Mouse (Mus musculus) cerebellum, postnatal 10 days (tissue): ENCODE results near the gene Cyp46a1.

Experiments
- DNase-seq, 2 experiments: peaks; one replicate each; pipeline ENCODE4 v3.0.0; 2021; ENCODE audit warnings: mixed read lengths in 2 of 2

Gene Cyp46a1

DNA sequence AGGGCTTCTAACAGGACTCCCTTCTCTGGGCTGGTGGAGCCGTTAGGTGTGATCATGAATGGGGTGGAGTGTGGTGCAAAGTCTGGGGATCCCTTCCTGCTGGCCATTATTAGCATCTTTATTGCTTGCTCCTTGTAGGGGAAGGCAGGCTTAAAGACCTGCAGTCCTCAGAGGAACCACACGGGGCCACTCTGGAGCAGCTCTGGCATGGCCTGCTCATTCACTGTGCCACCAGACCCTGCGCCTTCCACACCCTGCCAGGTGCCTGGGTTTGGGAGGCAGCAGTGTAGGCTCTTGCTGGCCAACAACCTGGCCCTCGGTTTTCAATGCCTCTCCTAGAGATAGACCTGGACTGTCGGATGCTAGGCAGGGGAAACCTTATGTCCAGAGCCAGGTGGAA, 29.6 kb downstream of the Cyp46a1 start:
- DNase-seq = peak; percentile 97

DNA sequence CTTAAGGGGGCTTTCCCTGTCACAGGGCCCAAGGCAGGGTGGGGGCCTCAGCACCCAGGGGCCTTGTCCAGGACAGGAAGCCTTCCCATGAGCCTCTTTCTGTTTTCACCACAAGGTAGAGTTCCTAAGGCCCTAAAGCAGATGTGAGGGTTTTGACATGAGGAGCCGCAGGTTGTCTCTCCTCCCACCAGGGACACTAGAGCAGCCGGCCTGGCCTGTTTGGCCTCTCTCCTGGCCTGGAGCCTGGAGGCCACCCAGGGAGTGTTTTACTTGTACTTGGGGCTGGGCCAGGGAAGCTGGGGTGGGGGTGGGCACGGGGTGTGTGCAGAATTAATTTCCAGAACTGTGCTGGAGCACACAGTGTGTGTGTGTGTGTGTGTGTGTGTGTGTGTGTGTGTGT, 31.2 kb downstream of the Cyp46a1 start:
- DNase-seq = peak; percentile 74 to 78

- peak; percentile 30 to 34 for DNase-seq
These were observed 31.7 kb downstream of the Cyp46a1 start for GRCm38 (mm10) chr12:108365868-108366267.

DNA sequence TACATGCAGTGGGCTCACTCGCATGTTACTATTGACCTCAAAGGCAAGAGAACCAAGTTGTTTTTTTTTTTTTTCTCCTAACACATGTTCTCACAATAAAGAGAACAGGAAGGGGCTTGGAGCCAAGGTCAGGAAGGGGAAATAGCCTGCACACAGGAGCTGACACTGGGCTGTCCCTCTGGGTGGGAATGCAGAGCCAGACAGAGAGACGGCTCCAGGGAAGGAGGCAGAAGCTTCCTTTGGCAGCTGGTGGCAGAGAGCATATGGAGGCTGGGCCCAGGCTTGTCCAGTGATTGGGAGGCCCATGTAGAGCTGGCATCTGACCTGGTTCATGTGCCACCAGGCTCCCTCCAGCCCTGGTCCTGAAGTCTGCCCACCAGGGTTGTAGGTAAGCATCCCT, 33.7 kb downstream of the Cyp46a1 start:
- DNase-seq = peak; percentile 73 to 80

DNA sequence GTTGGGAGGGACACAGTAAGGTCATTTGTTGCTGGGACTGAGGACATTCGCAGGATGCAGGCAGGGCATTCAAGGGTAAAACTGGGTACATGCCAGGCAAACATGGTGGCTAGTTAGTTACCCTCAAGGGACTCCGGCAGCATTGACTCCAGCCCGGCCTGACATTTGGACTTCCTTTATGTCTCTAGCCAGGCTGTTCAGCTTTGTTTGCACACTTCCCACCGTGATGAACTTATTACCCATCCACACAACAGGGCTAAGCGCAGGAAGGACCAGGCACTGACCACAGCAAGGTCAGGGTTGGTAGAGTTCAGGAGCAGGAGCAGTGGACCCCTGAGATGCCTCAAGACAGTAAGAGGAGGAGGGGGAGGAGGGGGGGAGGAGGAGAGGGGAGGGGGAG, 34.7 kb downstream of the Cyp46a1 start:
- DNase-seq = peak; percentile 22 to 46

- peak; percentile 44 to 48 for DNase-seq
These were observed 36.6 kb downstream of the Cyp46a1 start, which contains the start of gene Eml1 for GRCm38 (mm10) chr12:108370596-108371428. Gene Eml1 (plus strand): TSS chr12:108370957.

DNA sequence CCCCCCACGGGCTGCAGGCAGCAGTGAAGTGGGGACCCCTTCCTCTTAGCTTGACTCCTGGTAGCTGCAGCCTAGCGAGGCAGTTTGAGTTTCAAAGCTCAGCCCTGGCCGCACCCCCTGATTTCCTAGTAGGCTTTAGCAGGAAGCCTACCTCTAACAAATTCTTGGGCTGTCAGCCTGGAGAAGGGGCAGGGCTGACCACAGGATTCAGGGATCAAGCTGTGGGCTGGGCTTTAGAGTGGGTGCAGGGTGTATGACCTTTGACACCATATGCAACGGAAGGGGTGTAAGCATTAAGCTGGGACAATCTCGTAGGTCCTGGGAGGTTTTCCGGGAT, 37.2 kb downstream of the Cyp46a1 start:
- DNase-seq = no peak

DNA sequence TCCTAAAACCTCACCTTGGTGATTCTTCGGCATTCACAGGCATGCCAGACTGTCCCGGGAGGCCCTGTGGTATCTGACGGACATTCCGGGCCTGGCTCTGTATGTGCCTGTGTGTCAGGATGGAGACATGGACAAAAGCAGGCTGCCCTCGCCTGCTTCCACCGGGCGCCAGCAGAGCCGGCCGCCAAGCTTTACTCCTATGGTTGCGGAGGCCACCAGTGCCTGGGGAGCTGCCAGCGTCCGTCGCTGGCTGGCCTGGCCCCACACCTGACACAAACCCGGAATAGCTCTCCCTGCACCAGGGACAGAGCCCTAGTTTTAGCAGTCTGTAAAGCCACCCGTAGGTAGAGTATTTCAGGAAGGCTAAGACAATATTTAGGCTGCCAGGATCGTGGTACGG, 38.1 kb downstream of the Cyp46a1 start:
- peak; percentile 70 to 73 for DNase-seq

DNA sequence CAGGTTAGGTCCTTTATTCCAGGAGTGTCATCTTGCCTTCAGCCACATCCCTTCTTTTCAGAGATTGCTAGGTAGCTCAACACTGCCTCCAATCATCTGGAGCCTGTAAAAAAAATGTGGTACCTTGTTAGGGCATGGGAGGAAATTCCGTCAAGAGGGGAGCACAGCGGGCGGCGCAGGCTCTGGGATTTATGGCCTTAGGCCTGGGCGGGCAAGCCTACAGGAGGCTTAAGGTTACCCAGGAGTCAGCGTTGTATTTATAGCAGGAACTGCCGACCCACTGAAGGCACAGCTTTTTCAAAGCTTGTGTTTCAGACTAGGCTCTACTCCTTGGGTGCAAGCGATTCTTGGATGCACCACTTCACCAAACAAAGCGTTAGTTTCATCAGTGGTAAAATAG, 39.4 kb downstream of the Cyp46a1 start:
- no peak for DNase-seq

DNA sequence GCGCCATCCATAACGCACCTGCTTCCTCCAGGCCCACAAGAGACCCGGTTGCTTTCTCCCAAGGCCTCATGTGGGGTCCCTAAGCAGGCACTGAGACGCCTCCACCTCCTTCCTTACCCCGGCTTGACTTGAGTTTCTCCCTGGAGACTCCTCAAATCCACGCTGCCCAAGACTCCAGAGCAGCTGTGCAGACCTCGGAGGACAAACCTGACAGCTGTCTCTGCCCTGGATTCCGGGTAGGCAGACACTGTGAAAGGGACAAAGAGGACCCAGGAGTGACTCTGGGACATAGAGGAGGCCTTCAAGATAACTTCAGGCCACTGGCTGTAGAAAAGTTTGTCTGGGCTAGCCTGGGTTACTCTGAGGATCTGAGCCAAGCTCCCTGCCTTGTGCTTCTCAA, 40.5 kb downstream of the Cyp46a1 start:
- peak in 1 of 2 experiments; percentile 3 for DNase-seq

DNA sequence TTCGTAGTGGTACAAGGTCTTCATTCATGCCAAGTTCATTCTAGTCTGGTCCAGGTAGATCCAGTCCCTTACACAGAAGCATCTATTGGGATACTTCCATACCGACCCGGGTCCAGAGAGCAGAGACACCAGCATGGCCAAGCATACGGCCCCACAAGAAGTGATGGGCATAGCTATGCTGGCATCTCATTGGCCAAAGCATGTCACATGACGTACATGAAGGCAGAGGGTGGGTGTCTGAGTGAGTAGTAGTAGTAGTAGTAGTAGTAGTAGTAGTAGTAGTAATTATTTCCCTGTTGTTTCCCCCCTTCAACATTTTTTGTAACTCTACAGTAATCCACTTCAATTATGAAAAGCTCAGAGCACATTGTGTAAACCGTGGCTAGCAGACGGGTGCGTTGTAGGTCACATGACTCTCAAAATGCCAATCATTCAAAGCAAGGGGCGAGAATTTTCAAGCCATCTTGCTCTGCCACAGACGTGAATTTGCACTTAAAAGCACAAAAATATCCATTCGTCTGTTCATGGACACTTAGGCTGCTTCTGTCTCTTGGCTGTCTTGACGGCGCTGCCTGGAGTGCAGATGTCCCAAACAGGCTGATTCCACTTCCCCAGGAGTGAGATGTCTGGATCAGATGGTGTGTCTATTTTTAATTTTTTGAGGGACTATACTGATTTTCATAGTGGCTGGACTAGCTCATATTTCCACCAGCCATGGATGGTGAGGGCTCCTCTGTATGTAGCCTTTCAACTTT, 44.4 kb downstream of the Cyp46a1 start:
- no peak for DNase-seq

DNA sequence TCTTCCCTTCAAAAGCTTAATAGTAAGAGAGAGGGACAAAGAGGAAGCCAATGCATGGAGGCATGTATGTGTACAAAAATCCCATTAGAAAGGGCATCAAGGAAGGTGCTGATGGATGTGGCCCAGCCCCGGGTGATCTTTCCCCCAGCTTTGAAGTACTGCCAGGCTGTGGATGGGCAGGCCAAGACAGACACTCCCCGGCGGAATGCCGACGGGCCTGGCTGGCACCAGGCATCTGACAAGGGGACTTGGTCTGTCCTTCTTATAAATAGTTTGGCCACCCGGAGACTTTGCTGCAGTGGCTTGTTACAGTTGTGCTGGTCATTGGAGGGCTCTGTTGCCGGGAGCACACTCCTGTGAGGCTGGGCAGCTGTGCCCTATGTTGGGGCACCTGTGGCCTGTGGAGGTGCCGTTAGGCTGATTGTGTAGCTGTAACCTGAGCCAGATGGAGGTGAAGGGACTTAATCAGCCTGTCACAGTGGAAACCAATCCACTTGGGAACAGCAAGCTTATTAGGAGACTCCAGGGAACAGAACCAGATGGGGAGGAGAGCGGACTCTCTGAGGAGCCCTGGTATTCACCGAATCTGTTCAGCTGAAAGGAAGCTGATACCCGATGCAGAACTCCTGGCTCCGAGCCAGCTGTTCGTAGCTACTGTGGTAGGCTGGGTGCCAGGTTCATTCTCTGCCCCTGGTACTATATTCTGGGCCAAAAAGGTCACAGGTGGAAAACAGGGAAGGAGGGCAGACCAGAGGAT, 52.5 kb downstream of the Cyp46a1 start:
- peak; percentile 82 to 84 for DNase-seq

GRCm38 (mm10) chr12:108389718-108390117, 55.5 kb downstream of the Cyp46a1 start:
- DNase-seq = no peak

GRCm38 (mm10) chr12:108392254-108393044, 58.3 kb downstream of the Cyp46a1 start:
- no peak for DNase-seq

DNA sequence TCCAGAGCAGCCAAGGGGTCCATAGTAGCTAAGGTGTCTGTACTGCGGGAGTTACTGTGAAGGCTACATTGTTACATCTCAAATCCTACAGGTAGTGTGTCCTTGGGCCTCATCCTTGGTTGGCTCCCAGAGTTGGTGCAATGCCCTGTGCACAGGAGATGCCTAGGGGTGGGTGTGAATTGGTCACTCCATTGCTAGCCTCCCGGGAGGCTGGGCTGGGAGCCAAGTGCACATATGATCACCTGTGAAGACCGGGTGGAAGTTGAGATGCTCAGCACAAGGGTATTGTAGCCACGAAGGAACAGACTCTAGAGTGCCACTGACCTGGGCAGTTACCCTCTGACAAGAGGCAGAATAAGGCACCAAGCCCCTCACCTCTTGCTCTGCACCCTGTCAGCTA, 58.9 kb downstream of the Cyp46a1 start:
- peak in 1 of 2 experiments; percentile 58 for DNase-seq

- DNase-seq = peak; percentile 56 to 69
These were observed 59.5 kb downstream of the Cyp46a1 start for GRCm38 (mm10) chr12:108393637-108394036.

DNA sequence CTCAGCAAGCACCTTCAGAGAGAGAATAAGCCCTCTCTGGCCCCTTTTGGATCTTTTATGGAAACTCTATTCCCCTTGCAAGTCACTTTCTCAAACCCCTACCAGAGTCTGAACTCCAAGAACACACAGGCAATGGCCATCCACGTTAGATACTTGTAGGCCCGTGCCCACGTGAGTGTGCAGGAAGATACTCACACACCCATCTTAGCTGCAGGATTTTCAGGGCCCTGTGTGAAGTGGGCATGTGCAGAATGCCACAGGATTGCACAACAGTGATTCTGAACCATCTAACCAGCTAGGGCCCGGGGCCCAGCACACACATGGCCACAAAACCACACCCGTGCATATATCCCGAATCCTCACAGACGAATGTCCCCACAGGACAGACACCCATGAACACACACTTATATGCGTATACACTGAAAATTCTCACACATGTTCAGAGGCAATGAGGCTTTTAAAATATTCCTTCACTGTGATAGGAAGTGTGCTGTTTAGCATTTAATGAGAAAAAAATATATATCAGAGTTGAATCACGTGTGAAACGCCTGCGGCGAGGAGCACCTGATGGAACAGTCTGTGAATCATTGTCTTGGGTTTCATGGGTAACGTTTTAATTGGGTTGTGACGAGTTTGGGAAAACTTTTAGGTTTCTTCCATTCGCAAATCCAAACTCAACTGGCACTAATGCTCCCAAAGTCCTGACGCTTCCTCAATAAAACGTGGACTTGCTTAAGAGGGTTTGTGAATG, 60.5 kb downstream of the Cyp46a1 start:
- no peak for DNase-seq

DNA sequence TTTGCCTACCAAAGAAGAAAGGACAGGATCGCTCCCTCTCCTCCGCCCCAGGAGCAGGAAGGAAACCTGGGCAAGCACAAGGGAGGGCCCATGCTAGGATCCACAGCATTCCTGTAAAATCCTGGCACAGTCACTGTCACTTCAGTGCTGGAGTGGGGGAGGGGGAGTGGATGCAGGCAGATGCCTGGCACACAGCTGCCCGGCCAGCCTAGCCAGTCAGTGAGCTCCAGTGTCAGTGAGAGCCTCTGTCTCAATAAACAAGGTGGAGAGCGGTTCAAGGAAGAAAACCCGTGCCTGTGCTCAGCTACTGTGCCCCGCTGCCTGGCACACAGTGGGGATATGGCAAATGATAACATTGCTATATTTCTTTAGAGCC, 61.1 kb downstream of the Cyp46a1 start:
- DNase-seq = peak; percentile 60 to 63

DNA sequence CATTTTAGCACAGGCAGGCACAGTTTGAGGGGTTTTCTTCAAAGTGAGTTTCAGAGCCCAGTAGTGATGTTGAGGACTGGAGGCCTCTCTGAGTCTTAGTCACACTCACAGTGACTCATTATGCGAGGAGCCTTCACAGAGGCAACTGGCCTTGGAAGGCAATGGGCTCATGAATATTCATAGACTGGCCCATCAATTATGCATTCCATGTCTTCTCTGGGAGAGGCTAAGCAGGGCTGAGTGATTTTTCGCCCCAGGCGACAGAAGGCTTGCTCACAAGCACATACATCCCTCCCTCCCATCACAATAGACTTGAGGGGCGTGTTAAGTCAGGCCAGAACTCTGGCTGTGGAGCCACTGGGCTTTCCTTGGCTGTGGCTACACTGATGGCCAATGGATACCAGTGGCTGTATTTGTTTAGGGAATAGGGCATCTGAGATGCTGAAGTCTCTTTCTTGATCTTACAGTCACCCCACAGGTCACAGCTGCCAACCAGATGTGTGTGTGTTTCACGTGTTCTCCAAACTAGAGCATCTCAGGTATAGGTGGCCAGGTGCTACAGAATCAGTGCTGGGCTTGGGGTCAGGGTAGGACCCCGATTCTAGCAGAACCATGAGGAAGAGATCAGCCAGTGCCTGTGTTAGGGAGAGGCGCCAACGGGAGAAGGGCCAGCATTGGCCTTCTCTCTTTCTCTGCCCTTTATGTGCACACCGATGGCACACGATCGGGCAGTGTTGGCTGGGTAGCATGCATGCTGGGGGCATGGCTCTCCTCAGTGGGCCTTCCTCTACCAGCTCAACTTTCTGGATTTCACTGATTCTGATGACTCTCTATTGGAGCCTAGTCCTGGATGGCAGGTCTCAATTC, 62.1 kb downstream of the Cyp46a1 start:
- peak; percentile 85 to 89 for DNase-seq

- no peak for DNase-seq
These were observed 64.5 kb downstream of the Cyp46a1 start for GRCm38 (mm10) chr12:108398681-108399080.

GRCm38 (mm10) chr12:108399191-108399590, 65.0 kb downstream of the Cyp46a1 start:
- peak; percentile 81 to 87 for DNase-seq
